Mouse (Mus musculus): ENCODE data around the gene Nphp3.
A peak's percentile ranks its signal among the peaks of the same experiment; 100 is the strongest.

Nphp3 gene

DNA sequence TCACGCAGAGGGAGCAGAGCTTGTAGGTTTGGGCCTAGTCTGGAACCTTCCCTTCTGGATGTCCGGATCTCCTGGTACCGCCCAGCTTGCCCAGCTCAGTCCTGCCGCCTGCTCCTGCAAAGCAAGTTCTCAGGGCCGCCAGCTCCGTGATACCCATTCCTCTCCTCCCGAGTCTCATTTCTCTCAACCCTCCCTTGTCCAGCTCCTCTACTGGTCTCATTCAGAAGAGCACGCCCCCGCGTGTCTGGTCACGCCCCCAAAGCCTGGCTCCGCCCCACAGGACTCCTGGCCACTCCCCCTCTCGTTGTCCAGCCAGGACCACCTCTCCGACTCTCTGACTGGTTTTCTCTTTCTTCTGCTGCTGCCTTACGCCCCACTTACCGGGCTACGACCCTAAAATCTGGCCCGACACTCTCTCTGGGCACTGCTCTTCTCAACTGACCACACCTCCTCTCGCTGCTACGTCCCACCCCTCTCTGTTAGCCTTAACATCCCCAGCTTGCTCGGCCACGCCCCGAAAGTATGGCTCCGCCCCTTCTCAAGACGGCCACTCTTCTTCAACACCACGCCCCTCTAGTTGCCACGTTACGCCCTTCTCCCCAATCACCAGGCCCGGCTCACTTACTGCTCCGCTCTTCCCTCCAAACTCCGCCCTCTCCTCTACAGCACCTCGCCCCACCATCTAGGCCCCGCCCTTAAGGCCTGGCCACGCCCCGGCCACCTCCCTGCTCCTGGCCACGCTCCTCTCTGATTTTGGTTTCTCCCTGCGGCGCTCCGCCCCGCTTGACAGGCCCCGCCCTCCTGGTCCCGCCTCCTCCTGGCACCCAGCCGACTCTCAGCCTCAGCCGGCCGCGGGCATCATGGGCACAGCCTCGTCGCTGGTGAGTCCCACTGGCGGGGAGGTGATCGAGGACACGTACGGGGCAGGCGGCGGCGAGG is at the start of gene Nphp3:
Gene Nphp3 (plus strand): TSS at position 624 of the 939 bp plus-strand sequence.
- DNase-seq (ENCODE audit: low spot score in 2 of 2) = peak; percentile 99 to 100

DNA sequence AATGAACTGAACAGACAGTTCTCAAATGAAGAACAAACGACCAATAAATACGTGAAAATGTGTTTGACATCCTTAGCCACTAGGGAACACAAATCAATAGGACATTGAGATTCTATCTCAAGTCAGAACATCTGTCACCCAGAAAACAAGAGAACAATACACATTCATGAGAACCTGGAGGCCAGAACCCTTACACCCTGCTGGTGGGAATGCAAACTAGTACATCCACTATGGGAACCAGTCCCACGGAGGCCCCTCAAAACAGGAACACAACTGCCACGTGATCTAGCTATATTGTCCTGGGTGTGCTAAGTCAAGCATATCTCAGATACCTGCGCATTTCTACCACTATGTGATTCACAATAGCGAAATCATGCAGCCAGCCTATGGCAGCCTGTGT is 43.6 kb upstream of the Nphp3 start:
- no peak for DNase-seq (ENCODE audit: low spot score in 2 of 2)

DNA sequence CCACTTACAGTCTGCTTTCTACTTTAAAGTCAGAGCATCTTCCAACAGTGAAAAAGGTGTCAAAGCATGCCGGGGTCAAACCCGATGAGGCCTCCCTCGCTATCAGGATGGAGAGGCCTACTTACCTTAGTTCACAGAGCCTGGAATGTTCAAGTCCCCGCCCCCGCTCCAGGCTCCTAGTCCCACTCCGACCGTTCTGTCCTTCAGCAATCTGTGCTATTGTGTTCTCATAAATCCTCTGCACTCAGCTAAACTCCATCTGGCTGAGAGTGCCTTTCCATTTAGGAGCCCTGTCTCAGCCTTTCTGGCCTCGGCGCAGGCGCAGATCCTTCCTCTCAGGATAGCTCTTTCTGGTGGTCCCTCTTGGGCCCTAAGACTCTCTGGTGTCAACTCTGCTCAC is 42.4 kb upstream of the Nphp3 start:
- no peak for DNase-seq (ENCODE audit: low spot score in 2 of 2)

DNA sequence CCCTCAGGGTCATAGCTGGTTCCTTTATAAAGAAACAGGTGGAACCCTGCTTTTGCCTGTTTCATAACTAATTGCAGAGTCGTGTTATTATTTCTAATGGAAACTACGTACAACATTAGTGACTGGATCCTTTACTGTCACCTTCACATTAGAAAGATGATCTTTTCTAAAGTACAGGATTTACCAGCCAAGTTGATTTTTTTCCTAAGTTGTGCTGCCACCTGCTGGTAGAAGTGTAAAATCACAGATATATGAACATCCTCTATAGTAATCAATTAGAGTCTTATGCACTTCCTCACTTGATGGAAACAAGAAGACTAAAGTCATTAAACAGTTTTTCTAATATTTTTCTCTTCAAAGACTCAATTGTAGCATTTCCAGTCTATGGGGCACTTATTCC is 5.8 kb upstream of the Nphp3 start:
- no peak for DNase-seq (ENCODE audit: low spot score in 2 of 2)

DNA sequence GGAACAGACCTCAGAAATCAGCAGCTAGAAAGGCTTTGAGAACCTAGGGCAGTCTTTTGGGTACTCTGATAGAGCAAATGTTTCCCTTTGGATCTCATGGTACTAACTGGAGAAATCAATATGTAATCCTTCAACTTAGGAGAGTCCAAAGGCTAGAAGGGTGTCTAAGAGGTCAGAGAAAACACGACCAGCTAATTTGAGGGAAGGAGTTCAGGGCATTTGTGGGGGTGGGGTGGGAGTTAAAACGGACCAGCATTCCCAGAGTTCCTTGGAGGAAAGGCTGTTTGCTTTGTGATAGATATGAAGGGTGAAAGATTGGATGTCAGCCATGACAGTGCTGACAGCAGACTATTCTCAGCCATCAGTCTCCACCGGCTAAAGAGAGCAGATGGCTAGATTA is 1.7 kb upstream of the Nphp3 start:
- no peak for DNase-seq (ENCODE audit: low spot score in 2 of 2)

DNA sequence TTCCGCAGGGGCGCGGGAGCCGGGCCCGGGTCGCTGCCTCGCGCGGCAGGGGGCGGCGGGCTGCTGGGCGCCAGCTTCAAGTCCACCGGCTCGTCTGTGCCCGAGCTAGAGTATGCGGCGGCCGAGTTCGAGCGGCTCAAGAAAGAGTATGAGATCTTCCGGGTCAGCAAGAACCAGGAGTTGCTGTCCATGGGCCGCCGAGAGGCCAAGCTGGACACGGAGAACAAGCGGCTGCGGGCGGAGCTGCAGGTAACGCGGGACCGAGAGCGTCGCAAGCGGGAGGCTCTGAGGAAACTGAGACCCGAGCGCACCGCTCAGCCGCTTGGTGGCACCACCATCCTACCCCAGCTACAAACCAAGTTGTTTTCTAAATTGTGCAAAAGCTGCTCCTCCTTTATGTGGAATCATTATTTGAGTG is 578 bp downstream of the Nphp3 start:
- DNase-seq (ENCODE audit: low spot score in 2 of 2) = peak in 1 of 2 experiments; percentile 75

DNA sequence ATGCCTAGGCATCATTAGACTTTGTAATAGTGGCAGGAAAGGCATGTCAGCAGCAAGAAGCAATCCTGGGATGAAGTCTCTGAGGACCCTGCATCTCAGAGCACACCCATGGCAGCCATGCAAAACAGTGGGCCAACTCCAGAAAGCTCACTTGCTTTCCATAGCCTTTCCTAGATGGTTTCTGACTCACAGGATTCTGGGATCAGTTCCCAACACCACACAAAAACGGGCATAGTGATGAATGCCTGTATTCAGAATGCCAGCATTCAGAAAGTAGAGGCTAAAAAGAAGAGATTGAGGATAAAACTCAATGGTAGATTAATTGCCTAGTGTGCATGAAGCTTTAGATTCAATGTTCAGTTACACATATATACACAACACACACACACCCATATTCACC is 12.2 kb downstream of the Nphp3 start:
- peak in 1 of 2 experiments; percentile 44 for DNase-seq (ENCODE audit: low spot score in 2 of 2)

DNA sequence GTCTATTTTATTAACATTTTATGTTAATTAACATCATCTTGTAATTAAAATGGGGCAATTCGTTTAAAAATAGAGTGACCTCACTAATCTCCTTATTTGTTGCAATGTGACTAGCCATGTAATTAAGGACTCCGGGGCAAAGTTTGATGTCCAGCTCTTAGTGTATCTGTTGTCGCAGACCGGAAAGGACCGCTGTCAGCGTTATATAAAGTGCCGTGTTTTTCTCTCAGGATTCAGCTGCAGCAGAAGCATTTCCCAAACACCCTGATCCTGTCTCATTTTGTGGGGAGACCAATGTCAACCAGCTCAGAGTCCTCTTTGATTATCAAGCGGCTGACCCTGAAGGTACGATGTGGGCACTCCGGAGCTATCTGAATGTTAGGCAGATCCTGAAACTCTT is 18.7 kb downstream of the Nphp3 start:
- DNase-seq (ENCODE audit: low spot score in 2 of 2) = no peak

DNA sequence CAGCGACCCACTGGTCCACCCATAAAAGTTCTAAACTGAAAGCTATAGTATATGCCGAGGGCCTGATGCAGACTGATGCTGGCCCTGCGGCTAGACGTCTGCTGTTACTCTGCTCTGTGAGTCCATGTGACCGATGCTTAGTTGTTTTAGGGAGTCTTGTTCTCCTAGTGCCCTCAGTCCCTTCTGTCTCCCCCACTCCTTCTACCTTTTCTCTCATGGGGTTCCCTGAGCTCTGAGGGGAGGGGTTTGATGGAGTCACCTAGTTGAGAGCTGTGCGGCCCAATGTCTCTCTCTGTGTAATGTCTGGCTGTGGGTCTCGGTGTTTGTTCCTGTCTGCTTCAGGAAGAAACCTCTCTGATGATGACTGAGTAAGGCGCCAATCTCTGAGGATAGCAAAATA is 24.8 kb downstream of the Nphp3 start:
- no peak for DNase-seq (ENCODE audit: low spot score in 2 of 2)

DNA sequence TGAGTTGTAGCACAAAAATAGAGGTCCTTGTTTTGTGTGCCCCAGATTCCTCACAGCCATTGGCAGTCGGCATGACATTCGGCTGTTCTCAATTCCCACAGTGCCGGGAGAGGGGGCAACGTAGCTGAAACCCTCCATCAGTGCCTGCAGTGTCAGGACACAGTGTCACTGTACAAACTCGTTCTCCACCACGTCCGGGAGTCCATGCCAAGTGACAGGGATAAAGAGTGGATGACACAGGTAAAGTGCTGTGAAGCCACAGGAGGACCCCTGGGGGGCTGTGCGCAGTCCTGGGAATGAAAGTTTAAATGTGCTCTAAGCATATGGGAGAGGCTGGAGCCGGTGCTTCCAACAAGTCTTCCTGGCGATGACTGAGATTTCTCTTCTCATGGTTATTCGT is 27.5 kb downstream of the Nphp3 start:
- no peak for DNase-seq (ENCODE audit: low spot score in 2 of 2)

DNA sequence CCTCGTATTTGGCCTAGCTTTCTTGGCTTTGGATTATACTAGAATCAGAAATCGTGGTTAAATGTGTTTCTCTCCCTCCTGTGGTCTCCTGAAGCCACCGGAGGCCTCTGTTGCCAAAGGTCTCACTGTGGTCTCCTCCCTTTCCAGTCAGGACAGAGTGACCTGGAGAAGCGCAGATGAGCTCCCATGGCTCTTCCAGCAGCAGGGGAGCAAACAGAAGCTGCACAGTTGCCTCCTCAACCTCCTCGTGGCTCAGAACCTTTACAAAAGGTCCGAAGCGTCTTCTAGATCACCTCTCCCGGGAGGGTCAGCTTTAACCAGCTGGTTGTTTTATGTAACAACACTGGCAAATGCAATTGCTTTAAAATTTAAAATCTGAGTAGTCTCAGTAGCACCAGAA is 31.9 kb downstream of the Nphp3 start:
- no peak for DNase-seq (ENCODE audit: low spot score in 2 of 2)

DNA sequence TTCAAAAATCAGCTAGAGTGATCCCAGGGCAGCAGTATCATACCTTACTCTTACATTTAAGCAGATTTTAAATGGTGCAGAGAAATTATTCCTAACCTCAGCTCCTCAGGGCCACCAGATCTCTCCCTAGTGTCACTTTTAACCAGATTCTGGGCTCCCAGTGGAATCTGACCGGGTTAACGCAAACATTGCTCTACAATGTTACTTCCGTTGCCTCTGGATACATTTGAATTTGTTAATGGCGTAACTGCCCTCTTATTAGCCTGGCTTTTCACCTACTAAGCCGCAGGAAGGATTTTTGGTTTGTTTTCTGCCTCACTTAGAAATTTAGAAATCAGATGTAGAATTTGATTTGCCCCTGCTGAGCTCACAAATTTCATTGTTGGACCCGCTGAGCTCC is 32.4 kb downstream of the Nphp3 start:
- DNase-seq (ENCODE audit: low spot score in 2 of 2) = no peak

DNA sequence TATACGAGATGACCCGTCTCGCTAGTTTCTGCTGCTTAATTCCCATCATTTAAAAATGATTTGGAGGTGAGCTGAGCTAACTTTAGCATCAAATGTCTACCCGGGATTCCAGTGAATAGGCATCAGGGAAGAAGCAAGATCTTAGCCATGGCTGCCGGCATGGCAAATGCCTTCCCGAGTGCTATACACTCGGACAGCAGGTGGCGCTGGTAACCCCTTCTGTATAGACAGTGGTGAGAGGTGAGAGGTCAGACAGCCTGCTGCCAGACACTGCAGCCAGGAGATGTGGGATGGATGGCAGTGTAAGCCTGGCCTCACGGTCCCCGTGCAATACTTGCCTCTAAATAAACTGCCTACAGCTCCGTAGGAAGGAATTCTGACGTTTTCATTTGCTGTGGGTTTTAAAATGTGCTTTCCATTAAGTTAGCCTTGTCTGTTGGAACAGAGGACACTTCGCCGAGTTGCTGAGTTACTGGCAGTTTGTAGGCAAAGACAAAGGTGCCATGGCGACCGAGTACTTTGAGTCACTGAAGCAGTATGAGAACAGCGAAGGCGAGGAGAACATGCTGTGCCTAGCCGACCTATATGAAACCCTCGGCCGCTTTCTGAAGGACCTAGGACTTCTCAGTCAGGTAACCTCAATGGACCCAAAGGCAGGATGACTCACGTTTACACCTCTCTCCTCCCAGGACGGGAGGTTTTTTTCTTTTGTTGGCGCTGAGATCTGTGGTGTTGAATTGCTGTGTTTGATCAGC is 33.1 kb downstream of the Nphp3 start:
- DNase-seq (ENCODE audit: low spot score in 2 of 2) = peak; percentile 13 to 75

DNA sequence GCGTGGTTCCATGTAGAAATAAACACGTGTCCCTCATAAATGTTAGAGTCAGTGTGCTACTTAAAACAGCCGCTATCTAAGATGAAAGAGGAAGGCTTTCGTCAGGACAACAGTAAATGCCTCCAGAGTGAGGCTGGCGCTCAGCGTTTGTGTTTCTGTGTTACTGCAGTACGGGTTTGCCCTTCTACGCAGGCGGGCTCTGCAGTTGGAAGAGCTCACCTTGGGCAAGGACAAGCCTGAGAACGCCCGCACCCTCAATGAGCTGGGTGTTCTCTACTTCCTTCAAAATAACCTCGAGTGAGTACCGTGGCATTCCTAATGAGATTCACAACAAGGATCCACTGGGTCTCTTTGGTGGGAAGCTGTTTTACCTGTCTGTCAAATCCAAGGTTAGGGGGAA is 35.9 kb downstream of the Nphp3 start:
- DNase-seq (ENCODE audit: low spot score in 2 of 2) = no peak

DNA sequence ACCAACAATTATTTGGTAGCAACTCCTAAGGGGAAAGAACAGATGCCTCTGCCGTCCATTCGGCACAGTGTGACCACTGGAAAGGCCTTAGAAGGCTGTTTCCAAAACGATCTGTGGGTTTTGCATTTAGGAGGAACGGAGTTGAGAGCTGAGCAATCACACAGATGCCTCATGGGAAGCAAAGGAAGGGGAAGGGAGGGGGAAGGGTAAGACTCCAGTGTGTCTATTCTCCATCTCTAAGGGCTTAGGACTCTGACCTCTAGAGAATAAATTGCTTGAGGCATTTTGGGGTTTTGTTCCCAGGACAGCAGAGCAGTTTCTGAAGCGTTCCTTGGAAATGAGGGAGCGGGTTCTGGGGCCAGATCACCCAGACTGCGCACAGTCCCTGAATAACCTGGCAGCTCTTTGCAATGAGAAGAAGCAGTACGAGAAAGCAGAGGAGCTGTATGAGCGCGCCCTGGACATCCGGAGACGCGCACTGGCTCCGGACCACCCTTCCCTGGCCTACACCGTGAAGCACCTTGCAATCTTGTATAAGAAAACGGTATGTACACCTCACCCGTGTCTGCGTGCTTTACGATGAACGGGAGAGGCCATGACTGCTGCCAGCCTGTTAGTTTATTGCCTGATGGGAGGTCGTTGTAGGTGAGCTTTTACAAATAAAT is 36.8 kb downstream of the Nphp3 start:
- DNase-seq (ENCODE audit: low spot score in 2 of 2) = no peak

DNA sequence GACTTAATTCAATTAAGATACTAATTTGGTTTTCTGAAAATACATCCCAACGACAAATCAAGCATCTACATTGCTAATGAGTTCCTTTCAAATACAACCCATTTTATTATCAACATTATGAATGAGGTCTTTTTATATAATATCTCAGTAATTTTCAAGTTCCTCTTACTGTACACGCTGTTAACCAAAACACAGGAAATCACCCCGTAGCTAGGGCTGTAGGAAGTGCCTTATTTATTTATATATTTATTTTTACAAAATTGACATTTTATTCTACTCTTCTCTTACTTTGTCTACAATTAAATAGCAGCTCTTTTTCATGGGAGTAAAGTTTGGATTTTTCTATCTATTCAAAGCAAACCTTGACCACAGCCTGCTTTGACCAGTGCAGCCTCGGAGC is 37.4 kb downstream of the Nphp3 start:
- no peak for DNase-seq (ENCODE audit: low spot score in 2 of 2)

DNA sequence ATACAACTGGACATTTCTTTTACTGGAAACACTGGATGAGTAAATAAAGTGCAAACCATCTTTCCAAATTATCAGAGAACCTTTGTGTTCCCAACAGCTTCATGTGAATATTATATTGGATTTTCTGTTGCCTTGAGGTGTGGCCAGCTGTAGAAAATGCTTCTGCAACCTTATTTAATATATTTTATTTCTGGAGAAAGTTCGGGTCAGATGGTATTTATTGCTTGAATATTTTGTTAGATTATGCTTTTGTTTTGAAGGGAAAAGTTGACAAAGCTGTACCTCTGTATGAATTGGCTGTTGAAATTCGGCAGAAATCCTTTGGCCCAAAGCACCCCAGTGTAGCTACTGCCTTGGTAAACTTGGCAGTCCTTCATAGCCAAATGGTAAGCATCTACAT is 38.0 kb downstream of the Nphp3 start, which contains the start of gene Gm28305:
Gene Gm28305 (plus strand): TSS at position 301 of the 400 bp plus-strand sequence.
- DNase-seq (ENCODE audit: low spot score in 2 of 2) = no peak

DNA sequence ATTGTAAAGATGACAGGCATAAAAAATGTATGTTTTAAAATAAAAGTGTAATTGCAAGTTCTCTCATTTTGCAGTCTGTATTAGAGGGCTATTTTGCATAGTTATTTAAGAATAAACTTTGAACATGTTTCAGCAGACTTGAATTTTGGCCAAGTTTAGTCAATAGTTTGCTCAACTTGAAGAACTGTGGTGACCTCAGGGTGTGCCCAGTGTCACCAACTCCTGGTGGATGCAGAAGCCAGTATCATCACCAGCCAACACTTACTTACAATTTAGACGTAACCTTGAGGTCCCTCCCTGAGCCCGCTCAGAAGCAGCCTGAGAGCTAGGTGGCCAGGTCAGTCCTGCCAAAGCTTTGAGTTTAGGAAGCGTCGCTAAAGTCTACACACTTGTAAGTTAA is 41.3 kb downstream of the Nphp3 start:
- DNase-seq (ENCODE audit: low spot score in 2 of 2) = no peak

DNA sequence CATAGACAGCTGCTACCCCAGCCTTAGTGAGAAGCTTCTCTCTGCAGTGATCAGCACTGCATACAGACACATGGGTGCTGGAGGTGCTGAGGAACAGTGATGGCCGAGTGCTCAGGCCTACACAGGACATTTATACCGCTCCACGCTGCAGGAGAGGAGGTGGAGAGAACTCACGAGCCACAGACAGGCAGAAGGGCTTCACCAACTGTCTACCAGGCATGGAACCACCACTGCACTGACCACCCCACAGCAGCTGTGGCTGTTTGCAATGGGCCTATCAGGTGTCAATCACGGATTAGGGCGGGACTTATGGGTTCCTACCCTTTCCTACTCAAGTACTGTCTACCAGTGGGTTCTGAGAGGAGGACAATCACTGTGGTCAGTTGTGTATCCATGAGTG is 48.7 kb downstream of the Nphp3 start:
- no peak for DNase-seq (ENCODE audit: low spot score in 2 of 2)

DNA sequence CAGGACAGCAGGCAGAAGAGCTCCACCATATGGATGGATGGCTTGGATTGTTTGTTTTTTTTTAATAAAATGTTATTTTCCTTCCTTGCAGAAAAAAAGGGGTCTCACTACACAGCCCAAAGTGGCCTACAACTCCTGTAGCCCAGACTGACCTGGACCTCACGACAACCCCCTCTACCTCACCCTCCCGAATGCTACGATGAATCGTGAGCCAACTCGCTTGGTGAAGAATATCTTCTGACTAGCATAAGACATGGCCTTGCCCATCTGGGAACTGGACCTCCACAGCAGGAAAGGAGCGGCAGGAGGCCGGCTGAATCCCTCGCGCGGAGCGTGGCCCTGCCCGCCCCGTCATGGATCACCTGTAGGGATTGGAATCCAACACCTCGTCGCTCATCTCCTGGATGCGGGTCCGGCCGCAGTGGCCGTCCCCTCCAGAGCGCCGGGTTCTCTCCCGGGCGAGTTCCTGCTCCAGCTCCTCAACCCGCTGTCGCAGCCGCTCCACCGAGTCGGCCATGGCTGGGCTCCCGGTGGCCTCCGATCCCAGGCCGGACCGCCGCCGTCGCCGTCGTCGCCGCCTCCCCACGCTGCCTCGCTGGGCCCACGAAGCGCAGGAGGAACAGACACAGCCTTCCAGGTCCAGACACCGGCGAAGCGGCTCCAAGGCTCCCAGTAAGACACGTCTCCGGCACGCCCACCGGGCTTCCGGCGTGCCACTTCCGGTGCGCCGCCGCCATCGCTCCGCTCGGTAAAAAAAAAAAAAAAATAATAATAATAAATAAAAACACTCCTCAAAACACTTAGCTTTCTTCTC is 60.3 kb downstream of the Nphp3 start, which contains the start of gene Uba5:
Gene Uba5 (minus strand): TSS at position 705 of the 814 bp plus-strand sequence.
- no peak for DNase-seq (ENCODE audit: low spot score in 2 of 2)

DNA sequence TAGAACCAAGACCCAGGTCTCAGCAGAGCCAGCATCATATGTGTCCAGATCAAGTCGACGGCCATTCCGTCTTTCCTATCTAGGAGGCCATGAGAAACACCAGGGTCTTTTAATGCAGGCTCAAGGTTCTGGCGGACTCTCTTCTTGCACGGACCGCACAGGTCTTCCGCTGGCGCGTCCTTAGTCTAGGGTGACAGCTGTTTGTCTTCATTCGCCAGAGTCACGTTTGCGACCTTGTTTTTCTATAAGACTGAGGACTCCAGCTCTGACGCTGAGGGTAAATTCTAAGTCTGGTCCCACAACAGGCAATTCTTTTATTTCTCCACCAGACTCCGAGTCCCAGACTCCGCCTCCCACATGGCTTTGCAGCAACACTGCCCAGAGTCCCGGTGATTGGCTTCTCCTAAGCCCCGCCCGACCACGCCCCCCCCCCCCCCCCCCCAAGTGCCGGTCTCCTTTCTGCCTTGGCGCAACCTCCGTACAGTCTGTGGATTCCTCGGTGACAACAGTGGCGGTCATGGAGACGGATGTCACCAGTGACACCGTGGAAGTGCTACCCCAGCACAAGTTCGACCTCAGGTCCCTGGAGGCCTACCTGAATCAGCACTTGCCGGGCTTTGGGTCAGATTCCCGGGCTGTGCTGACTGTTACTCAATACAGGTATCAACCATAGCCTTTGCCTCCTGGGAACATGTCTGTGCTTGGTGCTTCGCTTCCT is 61.1 kb downstream of the Nphp3 start, which contains the start of gene Acad11:
Gene Acad11 (plus strand): TSS at position 134 of the 718 bp plus-strand sequence.
- peak; percentile 75 to 93 for DNase-seq (ENCODE audit: low spot score in 2 of 2)
